Mouse (Mus musculus): ENCODE results near the gene Eri3.

Gene Eri3

GRCm38 (mm10) chr4:117628464-117628863, 78.3 kb downstream of the Eri3 start:
- no peak for DNase-seq

- DNase-seq: no peak
Observed at GRCm38 (mm10) chr4:117630053-117630670, 80.0 kb downstream of the Eri3 start.

GRCm38 (mm10) chr4:117633527-117633926, 83.4 kb downstream of the Eri3 start:
- peak in 1 of 2 experiments; percentile 11 for DNase-seq

GRCm38 (mm10) chr4:117634642-117635041, 84.5 kb downstream of the Eri3 start:
- DNase-seq: no peak

GRCm38 (mm10) chr4:117636152-117636551, 86.0 kb downstream of the Eri3 start:
- DNase-seq: no peak

- no peak for DNase-seq
Observed at GRCm38 (mm10) chr4:117636891-117637613, 86.9 kb downstream of the Eri3 start.

- DNase-seq: no peak
Observed at GRCm38 (mm10) chr4:117640925-117641703, 90.9 kb downstream of the Eri3 start.

GRCm38 (mm10) chr4:117641804-117642203, 91.6 kb downstream of the Eri3 start:
- DNase-seq: no peak

GRCm38 (mm10) chr4:117645031-117645435, 94.9 kb downstream of the Eri3 start:
- no peak for DNase-seq

GRCm38 (mm10) chr4:117645859-117646258, 95.7 kb downstream of the Eri3 start:
- no peak for DNase-seq

GRCm38 (mm10) chr4:117646496-117646895, 96.3 kb downstream of the Eri3 start:
- DNase-seq: no peak

GRCm38 (mm10) chr4:117646926-117647755, 97.0 kb downstream of the Eri3 start:
- DNase-seq: no peak

- no peak for DNase-seq
Observed at GRCm38 (mm10) chr4:117651626-117652101, 101.5 kb downstream of the Eri3 start.

GRCm38 (mm10) chr4:117652727-117653126, 102.6 kb downstream of the Eri3 start:
- no peak for DNase-seq

- DNase-seq: no peak
Observed at GRCm38 (mm10) chr4:117654016-117654702, 104.0 kb downstream of the Eri3 start.

- no peak for DNase-seq
Observed at GRCm38 (mm10) chr4:117654703-117655499, 104.7 kb downstream of the Eri3 start.

- DNase-seq: no peak
Observed at GRCm38 (mm10) chr4:117655500-117655863, 105.3 kb downstream of the Eri3 start.

GRCm38 (mm10) chr4:117656961-117657360, 106.8 kb downstream of the Eri3 start:
- DNase-seq: no peak

- DNase-seq: no peak
Observed at GRCm38 (mm10) chr4:117657646-117658045, 107.5 kb downstream of the Eri3 start.

GRCm38 (mm10) chr4:117658582-117659444, 108.6 kb downstream of the Eri3 start:
- DNase-seq: peak; percentile 75 to 78

Data from kidney, postnatal 25 days (tissue).